Mouse (Mus musculus): ENCODE results near the gene Fbxo48.

Fbxo48 gene

GRCm38 (mm10) chr11:16950976-16951760 is at the start of gene Fbxo48:
Gene Fbxo48 (plus strand): TSS chr11:16951375.
- DNase-seq: peak; percentile 96 to 98

GRCm38 (mm10) chr11:16904302-16905011 is 46.7 kb upstream of the Fbxo48 start:
- DNase-seq: peak; percentile 40 to 41

GRCm38 (mm10) chr11:16905012-16905332 is 46.2 kb upstream of the Fbxo48 start:
- no peak for DNase-seq

GRCm38 (mm10) chr11:16906530-16906929 is 44.6 kb upstream of the Fbxo48 start:
- DNase-seq: no peak

- no peak for DNase-seq
These were observed 43.6 kb upstream of the Fbxo48 start for GRCm38 (mm10) chr11:16907517-16908129.

- DNase-seq: no peak
These were observed 36.4 kb upstream of the Fbxo48 start for GRCm38 (mm10) chr11:16914756-16915155.

GRCm38 (mm10) chr11:16915850-16916249 is 35.3 kb upstream of the Fbxo48 start:
- no peak for DNase-seq

- DNase-seq: no peak
These were observed 33.7 kb upstream of the Fbxo48 start for GRCm38 (mm10) chr11:16917512-16917911.

- DNase-seq: no peak
These were observed 19.0 kb upstream of the Fbxo48 start for GRCm38 (mm10) chr11:16932159-16932558.

GRCm38 (mm10) chr11:16935577-16936236 is 15.5 kb upstream of the Fbxo48 start:
- peak; percentile 37 to 68 for DNase-seq

- DNase-seq: peak; percentile 69 to 78
These were observed 9.9 kb upstream of the Fbxo48 start for GRCm38 (mm10) chr11:16941103-16941793.

GRCm38 (mm10) chr11:16941973-16942452 is 9.2 kb upstream of the Fbxo48 start:
- peak; percentile 87 to 91 for DNase-seq

GRCm38 (mm10) chr11:16943016-16943415 is 8.2 kb upstream of the Fbxo48 start:
- peak; percentile 57 to 70 for DNase-seq

GRCm38 (mm10) chr11:16948756-16949155 is 2.4 kb upstream of the Fbxo48 start:
- DNase-seq: peak; percentile 53 to 57

GRCm38 (mm10) chr11:16950226-16950975 is 774 bp upstream of the Fbxo48 start:
- DNase-seq: no peak

GRCm38 (mm10) chr11:16951761-16952010 is 511 bp downstream of the Fbxo48 start:
- DNase-seq: no peak

GRCm38 (mm10) chr11:16956115-16956862 is 5.1 kb downstream of the Fbxo48 start:
- DNase-seq: no peak

GRCm38 (mm10) chr11:16957030-16957429 is 5.9 kb downstream of the Fbxo48 start:
- DNase-seq: no peak

GRCm38 (mm10) chr11:16958520-16958919 is 7.3 kb downstream of the Fbxo48 start:
- no peak for DNase-seq

GRCm38 (mm10) chr11:16967806-16968205 is 16.6 kb downstream of the Fbxo48 start:
- DNase-seq: peak; percentile 63 to 75

GRCm38 (mm10) chr11:16969650-16970049 is 18.5 kb downstream of the Fbxo48 start:
- DNase-seq: no peak
